Mouse (Mus musculus): ENCODE results near the gene Dedd2.

Gene Dedd2

GRCm38 (mm10) chr7:25174343-25174742, 46.1 kb downstream of the Dedd2 start:
- no peak for DNase-seq

- no peak for DNase-seq
These were observed 47.7 kb downstream of the Dedd2 start for GRCm38 (mm10) chr7:25172669-25173068.

GRCm38 (mm10) chr7:25170583-25170982, 49.8 kb downstream of the Dedd2 start:
- no peak for DNase-seq

GRCm38 (mm10) chr7:25166106-25166505, 54.3 kb downstream of the Dedd2 start:
- no peak for DNase-seq

GRCm38 (mm10) chr7:25156158-25156648, 64.2 kb downstream of the Dedd2 start:
- peak; percentile 59 for DNase-seq

DNA sequence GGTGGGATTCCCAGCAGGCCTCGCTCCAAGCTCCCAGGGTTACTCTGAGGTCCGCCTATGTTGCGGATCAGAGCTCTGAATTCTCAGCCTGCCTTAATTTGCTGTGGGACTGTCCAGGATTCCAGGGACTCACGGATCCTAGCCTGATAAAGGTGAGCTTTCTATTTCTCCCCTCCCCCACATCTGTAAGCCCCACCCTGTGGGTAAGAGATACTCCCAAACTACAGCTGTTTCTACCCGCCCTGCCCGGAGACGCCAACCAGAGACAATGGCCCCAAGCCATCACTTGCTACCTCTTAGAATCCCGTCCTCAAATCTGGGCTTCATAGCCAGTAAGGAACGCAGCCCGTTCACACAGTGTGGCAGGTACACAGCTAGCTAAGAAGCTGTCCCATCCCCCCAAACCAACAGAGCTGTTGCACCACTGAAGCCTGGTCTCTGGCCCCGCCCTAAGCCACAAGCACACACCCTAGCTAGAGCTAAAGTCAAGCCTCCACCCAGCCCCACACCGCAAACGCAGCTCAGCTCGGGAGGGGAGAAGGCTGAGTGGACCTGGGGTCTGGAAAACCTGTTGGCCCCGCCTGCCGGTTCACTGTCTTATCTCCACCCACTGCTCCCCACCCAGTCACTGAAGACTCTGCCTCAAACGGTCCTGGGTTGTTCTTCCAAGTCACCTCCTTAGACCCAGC, 64.8 kb downstream of the Dedd2 start:
- DNase-seq: peak; percentile 89

DNA sequence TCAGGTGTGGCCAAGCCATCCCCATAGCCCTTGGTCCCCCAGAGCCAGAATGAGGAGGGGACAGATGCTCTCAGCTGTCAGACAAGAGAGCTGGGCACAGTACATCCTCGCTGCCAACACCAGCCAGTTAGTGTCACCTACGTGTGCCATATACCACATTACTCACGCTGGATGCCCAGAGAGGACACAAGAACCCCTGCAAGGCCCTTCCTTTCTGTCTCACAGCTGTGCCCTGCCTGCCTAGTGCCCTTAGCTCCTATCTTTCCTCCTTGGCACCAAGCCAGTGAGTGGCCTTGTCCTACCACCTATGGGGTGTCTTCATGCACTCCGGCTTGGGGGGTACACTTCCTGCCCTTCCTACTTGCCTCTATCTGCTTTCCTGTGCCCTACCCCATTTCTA, 65.8 kb downstream of the Dedd2 start:
- DNase-seq: peak; percentile 21

- DNase-seq: no peak
These were observed 66.6 kb downstream of the Dedd2 start for GRCm38 (mm10) chr7:25153841-25154240.

GRCm38 (mm10) chr7:25151916-25152556, 68.4 kb downstream of the Dedd2 start:
- no peak for DNase-seq

DNA sequence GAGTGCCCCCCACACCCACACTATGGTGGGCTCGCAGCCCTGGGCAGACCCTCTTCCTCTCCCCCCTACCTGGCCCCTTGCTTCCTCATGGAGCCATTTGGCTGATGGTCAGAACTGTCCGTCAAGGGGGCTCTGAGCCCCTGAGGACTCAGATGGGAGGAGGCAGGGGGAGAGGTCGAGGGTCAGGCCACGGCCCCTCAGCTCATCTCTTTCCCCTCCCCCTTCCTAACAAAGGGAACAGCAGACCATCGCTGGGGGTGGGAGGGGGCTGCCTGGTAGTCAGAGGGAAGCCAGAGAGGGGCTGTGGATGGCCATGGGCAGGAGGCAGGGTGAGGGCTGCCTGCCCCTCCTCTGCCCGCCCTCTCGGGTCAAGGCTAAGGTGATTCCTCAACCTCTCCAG, 69.4 kb downstream of the Dedd2 start:
- no peak for DNase-seq

- DNase-seq: no peak
These were observed 70.2 kb downstream of the Dedd2 start for GRCm38 (mm10) chr7:25150151-25150663.
